Mouse (Mus musculus) heart, embryonic 14.5 days (tissue): ENCODE measurements around the gene Med20. TPM values are rescaled to one million over a fixed set of nuclear protein-coding genes. Genes with fewer than 3 reads are reported as not detected.
"Not testable (repeated sequence)": the region's sequence is repeated elsewhere in the genome, so short reads cannot be mapped to it uniquely, and the experiment has no call there.

Source experiments
- ATAC-seq: fragments of 200-750 bp; cut with Nextera tagmentation; 2 replicates; pipeline ENCODE4 v1.8.0; 2017; ENCODE audit warnings: low read depth, moderate TSS enrichment; ENCODE audit not compliant: insufficient number of reproducible peaks, insufficient read depth, low FRiP score
- H3K27ac ChIP-seq, 2 experiments: fragments of 200-500 bp in 1 of 2; fragments of 300-500 bp in 1 of 2; sonication (generic) in 1 of 2; replicated peaks in 1 of 2; 2 replicates each; pipeline ENCODE4 v1.5.1; 2012 to 2014; ENCODE audit warnings: low read depth in 2 of 2, low read length in 2 of 2, control low read depth in 1 of 2, mild to moderate bottlenecking in 1 of 2, mixed read lengths in 1 of 2; ENCODE audit not compliant: control insufficient read depth in 1 of 2, insufficient read depth in 1 of 2
- H3K27me3 ChIP-seq: fragments of 300-500 bp; sonication (generic); 2 replicates; pipeline ENCODE4 v1.6.1; 2014; ENCODE audit warnings: mild to moderate bottlenecking, low read length, control low read depth; ENCODE audit not compliant: control insufficient read depth, insufficient read depth
- H3K36me3 ChIP-seq: fragments of 300-500 bp; sonication (generic); 2 replicates; pipeline ENCODE4 v1.6.1; 2014; ENCODE audit warnings: mild to moderate bottlenecking, control low read depth, low read length, mixed read lengths; ENCODE audit not compliant: control insufficient read depth, insufficient read depth
- H3K4me1 ChIP-seq, 2 experiments: fragments of 200-500 bp in 1 of 2; fragments of 300-500 bp in 1 of 2; sonication (generic) in 1 of 2; 2 replicates each; pipeline ENCODE4 v1.6.1; 2012 to 2014; ENCODE audit warnings: low read length in 2 of 2, control low read depth in 1 of 2, mixed read lengths in 1 of 2; ENCODE audit not compliant: control insufficient read depth in 2 of 2, insufficient read depth in 2 of 2
- H3K4me2 ChIP-seq: fragments of 300-500 bp; sonication (generic); 2 replicates; pipeline ENCODE4 v1.6.1; 2014; ENCODE audit warnings: mild to moderate bottlenecking, low read length
- H3K4me3 ChIP-seq, 2 experiments: fragments of 200-500 bp in 1 of 2; fragments of 300-500 bp in 1 of 2; sonication (generic) in 1 of 2; 2 replicates each; pipeline ENCODE4 v1.5.1; 2012 to 2014; ENCODE audit warnings: low read length in 2 of 2, mild to moderate bottlenecking in 2 of 2, control low read depth in 1 of 2, low read depth in 1 of 2, moderate library complexity in 1 of 2; ENCODE audit not compliant: control insufficient read depth in 1 of 2, insufficient read depth in 1 of 2
- H3K9ac ChIP-seq: fragments of 300-500 bp; sonication (generic); 2 replicates; pipeline ENCODE4 v1.6.1; 2014; ENCODE audit warnings: mild to moderate bottlenecking, low read length
- H3K9me3 ChIP-seq: fragments of 300-500 bp; sonication (generic); 2 replicates; pipeline ENCODE4 v1.6.1; 2016; ENCODE audit warnings: low read length, control low read depth; ENCODE audit not compliant: control insufficient read depth
- WGBS: fragments of 180-500 bp; shearing (Covaris S2); extraction: QIAGEN DNeasy Blood & Tissue Kit; methylation state at CpG from one replicate; pipeline ENCODE4 v1.1.7; 2014; 5-methylcytosine and 5-hydroxymethylcytosine counted together
- polyA plus RNA-seq: library from polyadenylated mRNA; unstranded; fragments of >200 nt; fragmentation: Nextera tagmentation; extraction: Ambion mirVana; gene quantifications from 2 replicates; pipeline ENCODE4 v1.2.1, GENCODE M21; 2014

Gene Med20
- polyA plus RNA-seq, 1 experiment from 2014 or later = 28.6 TPM

DNA sequence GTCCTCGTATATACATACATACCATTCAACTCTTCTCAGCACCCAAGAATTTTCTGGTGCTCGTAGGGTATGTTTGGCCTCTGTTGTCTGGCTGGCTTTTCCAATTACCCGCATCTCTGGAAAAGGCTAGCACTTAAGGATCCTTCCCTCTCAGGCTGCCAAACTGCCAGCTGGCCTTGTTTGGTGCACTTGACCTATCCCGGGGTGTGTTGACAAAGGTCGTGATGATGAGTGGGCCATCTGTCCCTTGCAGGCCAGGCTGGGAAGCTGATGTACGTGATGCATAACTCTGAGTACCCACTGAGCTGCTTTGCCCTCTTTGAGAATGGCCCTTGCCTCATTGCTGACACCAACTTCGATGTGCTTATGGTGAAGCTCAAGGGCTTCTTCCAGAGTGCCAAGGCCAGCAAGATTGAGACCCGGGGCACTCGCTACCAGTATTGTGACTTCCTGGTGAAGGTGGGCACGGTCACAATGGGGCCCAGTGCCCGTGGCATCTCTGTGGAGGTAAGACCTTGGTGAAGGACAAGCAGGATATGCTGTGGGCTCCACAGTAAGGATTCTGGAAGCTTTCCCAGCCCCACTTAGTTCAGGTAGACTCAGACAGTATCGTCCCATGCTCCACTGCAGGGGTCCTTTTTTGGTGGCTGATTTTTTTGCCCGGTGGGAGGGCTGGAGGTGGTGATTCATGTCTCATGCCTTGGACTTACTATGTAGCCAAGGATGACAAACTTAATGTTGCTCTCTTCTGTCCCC lies 7.4 kb downstream of the Med20 start:
- 89% methylated on average over 13 of the region's 13 CpGs for WGBS

DNA sequence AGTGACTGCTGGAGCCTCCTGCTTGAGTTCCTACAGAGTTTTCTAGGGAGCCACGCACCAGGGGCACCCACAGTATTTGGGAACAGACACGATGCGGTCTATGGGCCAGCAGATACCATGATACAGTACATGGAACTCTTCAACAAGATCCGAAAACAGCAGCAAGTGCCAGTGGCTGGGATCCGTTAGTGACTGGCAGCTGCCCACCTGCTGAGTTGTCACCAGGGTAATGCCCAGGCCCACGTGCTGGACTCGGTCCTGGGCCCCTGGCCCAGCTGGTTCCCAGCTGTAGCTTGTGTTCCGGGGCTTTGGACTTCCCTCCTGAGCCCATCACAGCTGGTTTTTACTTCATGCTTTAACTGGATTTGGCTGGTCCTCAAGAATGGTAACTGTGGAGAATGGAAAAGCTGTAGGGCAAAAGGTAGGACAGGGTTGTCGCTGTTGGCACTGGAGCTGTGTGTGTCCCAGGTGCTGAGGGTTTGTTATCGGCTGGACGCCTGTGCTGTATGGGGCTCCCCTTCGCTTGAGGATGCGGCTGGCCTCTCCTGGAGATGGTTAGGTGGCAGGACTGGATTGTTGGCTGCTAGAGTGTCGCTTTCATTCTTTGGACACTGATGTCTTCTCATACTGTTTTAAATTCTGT lies 11.7 kb downstream of the Med20 start:
- Histone ChIP-seq H3K4me2 (no peak overlapping the region), H3K9me3 (no peaks in the 10 kb centered on the region), H3K36me3 (peaks cover 86% of the 10 kb centered on the region), H3K9ac (no peak overlapping the region), H3K27me3 (no peaks in the 10 kb centered on the region), H3K4me1 (peaks cover 0 to 2% of the 10 kb centered on the region in 2 experiments; a peak in 2 of 4 replicates), H3K27ac (no peak overlapping the region), H3K4me3 (no peak overlapping the region)
- WGBS = 93% methylated on average over 14 of the region's 14 CpGs
- no peak for ATAC-seq

More for the DNA sequence above, 7.4 kb downstream of the Med20 start:
- Histone ChIP-seq H3K4me2 (no peak overlapping the region), H3K4me1 (no peaks in the 10 kb centered on the region), H3K27me3 (no peaks in the 10 kb centered on the region), H3K27ac (no peak overlapping the region), H3K4me3 (no peak overlapping the region), H3K36me3 (peaks cover 96% of the 10 kb centered on the region), H3K9me3 (no peaks in the 10 kb centered on the region), H3K9ac (no peak overlapping the region)
- no peak for ATAC-seq

DNA sequence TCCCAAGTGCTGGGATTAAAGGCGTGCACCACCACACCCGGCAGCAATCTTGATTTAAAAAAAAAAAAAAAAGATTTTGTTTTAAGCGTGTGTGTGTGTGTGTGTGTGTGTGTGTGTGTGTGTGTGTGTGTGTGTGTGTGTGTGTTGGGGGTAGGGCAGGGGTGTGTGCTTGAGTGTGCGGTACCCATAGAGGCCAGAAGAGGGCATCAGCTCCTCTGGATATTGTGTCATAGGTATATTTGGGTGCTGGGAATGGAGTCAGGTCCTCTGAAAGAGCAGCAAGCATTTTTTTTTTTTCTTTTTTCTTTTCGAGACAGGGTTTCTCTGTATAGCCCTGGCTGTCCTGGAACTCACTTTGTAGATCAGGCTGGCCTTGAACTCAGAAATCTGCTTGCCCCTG lies 13.2 kb downstream of the Med20 start:
- H3K27me3 ChIP-seq = not testable (repeated sequence)

DNA sequence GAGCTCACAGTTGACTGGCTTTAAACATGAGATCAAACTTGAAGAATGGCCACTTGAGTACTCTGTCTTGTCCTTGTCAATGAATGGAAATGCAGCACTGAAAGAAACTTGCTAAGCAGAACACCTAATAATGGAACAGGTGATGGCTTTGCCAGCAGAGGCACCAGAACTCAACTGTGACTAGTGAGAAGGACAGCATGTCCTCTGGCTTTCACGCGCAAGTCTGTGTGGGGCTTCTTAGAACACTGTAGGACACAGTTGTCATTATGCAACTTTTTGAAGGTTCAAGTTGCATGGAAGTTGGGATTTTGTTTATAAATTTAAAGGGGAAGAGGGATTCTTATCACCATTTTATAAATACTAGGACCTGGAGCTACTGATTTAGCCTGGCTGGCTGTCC lies 13.7 kb downstream of the Med20 start:
- ATAC-seq = no peak
- Histone ChIP-seq H3K36me3 (peaks cover 68% of the 10 kb centered on the region), H3K27me3 (no peaks in the 10 kb centered on the region), H3K27ac (no peak overlapping the region), H3K9ac (no peak overlapping the region), H3K4me1 (peaks cover 0 to 8% of the 10 kb centered on the region in 2 experiments; a peak in 2 of 4 replicates), H3K4me2 (no peak overlapping the region), H3K4me3 (no peak overlapping the region), H3K9me3 (no peaks in the 10 kb centered on the region)
- WGBS = 95% methylated on average over 2 of the region's 2 CpGs

More for the DNA sequence above, 13.2 kb downstream of the Med20 start:
- H3K4me2 ChIP-seq, H3K4me1 ChIP-seq, H3K27ac ChIP-seq, H3K4me3 ChIP-seq, ATAC-seq, H3K9me3 ChIP-seq, H3K9ac ChIP-seq: not testable (repeated sequence)
- peaks cover 73% of the 10 kb centered on the region for H3K36me3 ChIP-seq
- WGBS = 94% methylated on average over 5 of the region's 5 CpGs

DNA sequence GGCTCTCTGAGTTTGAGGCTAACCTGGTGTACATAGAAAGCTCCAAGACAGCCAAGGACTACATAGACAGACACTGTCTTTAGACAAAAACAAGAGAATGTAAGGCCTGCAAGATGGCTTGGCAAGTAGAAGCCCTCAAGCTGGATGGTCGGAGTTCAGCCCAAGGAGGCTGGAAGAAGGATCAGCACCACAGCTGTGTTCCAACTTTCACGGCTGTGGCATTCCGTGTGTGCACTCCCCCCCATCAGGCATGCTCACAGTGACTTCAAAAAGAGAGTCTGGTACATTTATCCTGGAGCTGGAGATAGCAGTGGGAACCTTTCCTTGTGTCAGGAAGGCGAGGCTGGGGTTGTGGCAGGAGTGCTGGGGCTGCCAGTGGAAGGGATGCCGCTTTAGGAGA lies 14.6 kb downstream of the Med20 start:
- Histone ChIP-seq H3K27me3 (no peaks in the 10 kb centered on the region), H3K4me2 (no peak overlapping the region), H3K4me1 (peaks cover 4 to 14% of the 10 kb centered on the region in 2 experiments), H3K36me3 (peaks cover 59% of the 10 kb centered on the region), H3K9ac (no peak overlapping the region), H3K27ac (no peak overlapping the region), H3K9me3 (no peaks in the 10 kb centered on the region), H3K4me3 (no peak overlapping the region)
- no peak for ATAC-seq
- 85% methylated on average over 5 of the region's 5 CpGs for WGBS

DNA sequence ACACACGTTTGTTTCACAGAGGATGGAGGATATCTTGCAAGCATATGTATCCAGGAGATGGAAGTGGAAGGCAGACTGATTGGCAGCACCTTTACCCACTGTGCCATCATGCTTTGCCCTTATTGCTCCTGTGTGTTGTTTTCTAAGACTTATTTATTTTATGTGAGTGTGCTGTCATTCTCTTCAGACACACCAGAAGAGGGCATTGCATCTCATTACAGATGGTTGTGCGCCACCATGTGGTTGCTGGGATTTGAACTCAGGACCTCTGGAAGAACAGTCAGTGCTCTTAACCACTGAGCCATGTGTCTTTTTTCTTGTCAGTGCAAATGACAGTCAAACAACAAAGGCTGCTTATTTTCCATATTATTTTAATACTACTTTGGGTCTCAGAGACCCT lies 16.4 kb downstream of the Med20 start:
- Histone ChIP-seq H3K27me3 (no peaks in the 10 kb centered on the region), H3K4me1 (peaks cover 4 to 19% of the 10 kb centered on the region in 2 experiments), H3K9ac (no peak overlapping the region), H3K4me3 (no peak overlapping the region), H3K27ac (no peak overlapping the region), H3K9me3 (no peaks in the 10 kb centered on the region), H3K36me3 (peaks cover 42% of the 10 kb centered on the region), H3K4me2 (no peak overlapping the region)
- no peak for ATAC-seq
- 89% methylated on average over 2 of the region's 2 CpGs for WGBS

- Histone ChIP-seq H3K9ac (peak overlapping the region; percentile 86), H3K9me3 (no peaks in the 10 kb centered on the region), H3K27me3 (no peaks in the 10 kb centered on the region), H3K4me1 (peaks cover 4 to 19% of the 10 kb centered on the region in 2 experiments), H3K27ac (peak overlapping the region; percentile 91 to 95), H3K4me2 (peak overlapping the region; percentile 99), H3K36me3 (peaks cover 29% of the 10 kb centered on the region), H3K4me3 (peak overlapping the region; percentile 87 to 99)
- peak; percentile 94 for ATAC-seq
- WGBS = 1% methylated on average over 51 of the region's 63 CpGs
These were observed 17.7 kb downstream of the Med20 start for GRCm38 (mm10) chr17:47628851-47629676.
